Mouse (Mus musculus): ENCODE measurements around the gene Rnf123.

GRCm38 (mm10) chr9:108001922-108002770 is 81.0 kb downstream of the Rnf123 start, which contains the start of gene Ip6k1:
- TF ChIP-seq TAL1 (IDR thresholded peaks at IDR 0.05; ENCODE audit: low read length) (no peak), GATA1 (IDR thresholded peaks at IDR 0.05; ENCODE audit: low read length) (no peak)
